Mouse (Mus musculus) embryonic facial prominence, embryonic 14.5 days (tissue): ENCODE measurements around the gene Alx3. TPM values are rescaled to one million over a fixed set of nuclear protein-coding genes. Genes with fewer than 3 reads are reported as not detected.

Experiments used
- ATAC-seq: fragments of 200-750 bp; cut with Nextera tagmentation; 2 replicates; pipeline ENCODE4 v1.8.0; 2017; ENCODE audit warnings: low read depth, moderate number of reproducible peaks, moderate TSS enrichment
- DNase-seq: peaks from one replicate; pipeline ENCODE4 v3.0.0-alpha.2; 2015; ENCODE audit warnings: low spot score
- H3K27ac ChIP-seq: fragments of 300-500 bp; sonication (generic); replicated peaks from 2 replicates; pipeline ENCODE4 v1.5.1; 2014; ENCODE audit warnings: low read depth, mild to moderate bottlenecking, low read length, moderate library complexity
- H3K27me3 ChIP-seq: fragments of 300-500 bp; sonication (generic); replicated peaks from 2 replicates; pipeline ENCODE4 v1.6.1; 2014; ENCODE audit warnings: low read length; ENCODE audit not compliant: control insufficient read depth, insufficient read depth
- H3K36me3 ChIP-seq: fragments of 300-500 bp; sonication (generic); 2 replicates; pipeline ENCODE4 v1.6.1; 2014; ENCODE audit warnings: low read length, mixed read lengths; ENCODE audit not compliant: control insufficient read depth, insufficient read depth
- H3K4me1 ChIP-seq: fragments of 300-500 bp; sonication (generic); 2 replicates; pipeline ENCODE4 v1.6.1; 2014; ENCODE audit warnings: antibody characterized with exemption, low read length; ENCODE audit not compliant: control insufficient read depth, insufficient read depth
- H3K4me2 ChIP-seq: fragments of 300-500 bp; sonication (generic); 2 replicates; pipeline ENCODE4 v1.6.1; 2014; ENCODE audit warnings: low read depth, mild to moderate bottlenecking, low read length, moderate library complexity, mixed read lengths
- H3K4me3 ChIP-seq: fragments of 300-500 bp; sonication (generic); 2 replicates; pipeline ENCODE4 v1.5.1; 2014; ENCODE audit warnings: low read depth, mild to moderate bottlenecking, low read length
- H3K9ac ChIP-seq: fragments of 300-500 bp; sonication (generic); 2 replicates; pipeline ENCODE4 v1.6.1; 2014; ENCODE audit warnings: low read depth, mild to moderate bottlenecking, low read length, moderate library complexity, mixed read lengths
- H3K9me3 ChIP-seq: fragments of 300-500 bp; sonication (generic); 2 replicates; pipeline ENCODE4 v1.6.1; 2016; ENCODE audit warnings: low read length; ENCODE audit not compliant: control insufficient read depth
- WGBS: fragments of 180-500 bp; shearing (Covaris S2); extraction: QIAGEN DNeasy Blood & Tissue Kit; methylation state at CpG from one replicate; pipeline ENCODE4 v1.1.7; 2014; 5-methylcytosine and 5-hydroxymethylcytosine counted together
- polyA plus RNA-seq: library from polyadenylated mRNA; unstranded; fragments of >200 nt; fragmentation: Nextera tagmentation; extraction: Ambion mirVana; gene quantifications from 2 replicates; pipeline ENCODE4 v1.2.1, GENCODE M21; 2014

Alx3 gene
- polyA plus RNA-seq, 1 experiment from 2014 or later = 9.2 TPM

DNA sequence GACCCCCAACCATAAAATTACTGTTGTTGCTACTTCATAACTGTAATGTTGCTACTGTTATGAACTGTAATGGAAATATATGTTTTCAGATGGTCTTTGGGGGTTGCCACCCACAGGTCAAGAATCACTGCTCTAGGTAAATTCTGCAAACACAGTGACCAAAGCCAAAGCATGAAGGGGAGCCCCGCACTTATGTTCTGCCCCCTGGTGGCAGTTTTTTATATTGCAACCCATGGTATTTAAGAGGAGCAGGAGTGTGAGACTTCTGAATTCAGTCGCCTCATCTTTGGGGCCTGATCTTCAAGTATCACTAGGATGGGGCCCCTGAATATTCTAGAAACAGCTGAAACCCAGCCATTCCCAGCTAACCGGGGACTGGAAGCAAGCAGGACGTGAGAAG is 15.4 kb upstream of the Alx3 start:
- no peak overlapping the region for H3K4me2 ChIP-seq
- no peak overlapping the region for H3K9ac ChIP-seq
- H3K27ac ChIP-seq = no peak overlapping the region
- ATAC-seq (no peak), DNase-seq (no peak)
- WGBS = 19% methylated on average over 4 of the region's 4 CpGs
- no peaks in the 10 kb centered on the region for H3K9me3 ChIP-seq
- H3K4me3 ChIP-seq = no peak overlapping the region
- no peaks in the 10 kb centered on the region for H3K36me3 ChIP-seq
- H3K4me1 ChIP-seq = 0 out of 2 replicates have a peak, but pooled peaks cover 12% of the 10 kb centered on the region
- peaks cover 43% of the 10 kb centered on the region for H3K27me3 ChIP-seq

DNA sequence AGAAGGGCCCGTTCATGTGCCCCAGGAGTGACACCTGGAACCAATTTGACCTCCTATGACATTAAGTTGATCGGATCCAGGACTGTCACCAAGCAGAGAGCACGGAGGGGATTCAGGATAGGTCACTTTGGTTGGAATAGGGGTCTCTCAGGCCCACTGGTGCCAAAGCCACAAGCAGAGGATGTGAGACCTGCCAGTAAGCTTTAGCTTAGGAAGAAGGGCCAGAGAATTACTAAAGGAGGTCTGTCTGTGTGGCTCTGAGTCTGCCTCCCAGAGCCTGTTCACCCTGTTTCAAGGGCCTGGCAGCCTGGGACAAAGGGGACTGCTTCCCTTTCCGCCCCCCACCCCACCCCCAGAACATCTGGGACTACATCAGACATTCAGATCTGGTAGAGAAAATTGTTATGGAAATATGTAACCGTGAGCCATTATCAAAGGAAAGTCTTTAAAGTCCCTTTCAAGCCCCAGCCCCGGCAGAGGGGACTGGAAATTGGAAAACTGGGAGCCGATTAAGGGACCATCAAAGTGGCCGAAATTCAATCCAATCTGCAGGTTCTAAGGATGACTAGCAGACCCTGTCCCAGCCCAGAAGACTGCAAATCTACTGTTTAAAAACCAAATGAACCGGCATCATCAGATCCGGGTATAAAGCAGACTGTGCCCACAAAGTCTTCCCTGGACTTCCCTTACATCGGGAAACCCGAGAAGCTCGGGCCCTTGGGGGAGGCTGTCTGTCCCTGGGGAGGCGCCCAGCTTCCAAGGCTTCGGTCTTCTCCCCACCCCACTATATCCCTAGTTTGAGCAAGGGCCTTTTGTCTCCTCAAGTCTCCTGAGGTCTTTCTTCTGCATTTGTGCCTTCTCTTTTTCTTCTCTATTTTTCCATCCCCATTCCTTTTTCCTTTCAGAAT is 13.5 kb upstream of the Alx3 start:
- no peaks in the 10 kb centered on the region for H3K9me3 ChIP-seq
- DNase-seq = no peak
- H3K9ac ChIP-seq = no peak overlapping the region
- 0 out of 2 replicates have a peak overlapping the region, but pooled peaks have one; percentile 45 for H3K4me3 ChIP-seq
- ATAC-seq = no peak
- H3K4me2 ChIP-seq = peak overlapping the region; percentile 75; the same call in 1 of the 2 replicates
- H3K27me3 ChIP-seq = peaks cover 62% of the 10 kb centered on the region
- H3K27ac ChIP-seq = peak overlapping the region; percentile 29; the same call in 1 of the 2 replicates
- WGBS = 3% methylated on average over 15 of the region's 15 CpGs
- 0 out of 2 replicates have a peak, but pooled peaks cover 12% of the 10 kb centered on the region for H3K4me1 ChIP-seq
- H3K36me3 ChIP-seq = no peaks in the 10 kb centered on the region

DNA sequence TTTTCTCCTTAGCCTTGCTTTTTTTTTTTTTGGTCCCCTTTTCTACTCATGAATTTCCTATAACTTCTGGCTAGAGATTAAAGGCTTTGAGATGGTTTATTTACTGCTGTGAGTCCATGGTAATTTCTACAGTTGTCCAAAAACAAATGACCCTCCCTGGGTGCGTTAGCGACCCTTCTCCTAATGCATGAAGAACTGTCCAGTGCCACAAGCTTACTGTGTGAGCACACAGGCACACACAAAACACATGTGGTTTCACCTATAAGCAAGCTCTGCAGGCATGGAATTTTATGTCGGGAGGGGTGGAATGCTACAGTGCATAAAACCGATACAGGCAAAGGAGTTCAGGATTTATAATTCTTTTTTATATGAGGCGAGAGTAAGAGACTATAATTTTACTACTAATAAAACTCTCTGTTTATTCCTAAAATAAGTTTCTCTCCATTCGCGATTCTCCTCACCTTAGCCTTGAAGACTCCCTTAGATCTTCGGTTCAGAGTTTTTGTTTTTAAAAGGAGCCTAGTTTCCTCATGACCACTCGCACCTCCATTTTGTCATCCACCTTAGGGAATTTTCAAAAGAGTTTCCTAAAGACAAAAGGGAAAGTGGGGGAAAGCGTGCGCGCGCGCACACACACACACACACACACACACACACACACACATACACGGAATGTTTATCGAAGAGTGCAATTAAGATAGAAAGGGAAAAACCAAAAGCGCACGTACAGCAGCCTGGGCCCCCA is 12.5 kb upstream of the Alx3 start:
- Histone ChIP-seq H3K4me3 (peak overlapping the region; percentile 45), H3K4me2 (peak overlapping the region; percentile 75), H3K4me1 (0 out of 2 replicates have a peak, but pooled peaks cover 12% of the 10 kb centered on the region), H3K27me3 (peaks cover 71% of the 10 kb centered on the region), H3K9ac (peak overlapping the region; percentile 67), H3K27ac (peak overlapping the region; percentile 59), H3K9me3 (no peaks in the 10 kb centered on the region), H3K36me3 (no peaks in the 10 kb centered on the region)
- no peak for ATAC-seq
- DNase-seq = no peak
- 5% methylated on average over 18 of the region's 18 CpGs for WGBS

DNA sequence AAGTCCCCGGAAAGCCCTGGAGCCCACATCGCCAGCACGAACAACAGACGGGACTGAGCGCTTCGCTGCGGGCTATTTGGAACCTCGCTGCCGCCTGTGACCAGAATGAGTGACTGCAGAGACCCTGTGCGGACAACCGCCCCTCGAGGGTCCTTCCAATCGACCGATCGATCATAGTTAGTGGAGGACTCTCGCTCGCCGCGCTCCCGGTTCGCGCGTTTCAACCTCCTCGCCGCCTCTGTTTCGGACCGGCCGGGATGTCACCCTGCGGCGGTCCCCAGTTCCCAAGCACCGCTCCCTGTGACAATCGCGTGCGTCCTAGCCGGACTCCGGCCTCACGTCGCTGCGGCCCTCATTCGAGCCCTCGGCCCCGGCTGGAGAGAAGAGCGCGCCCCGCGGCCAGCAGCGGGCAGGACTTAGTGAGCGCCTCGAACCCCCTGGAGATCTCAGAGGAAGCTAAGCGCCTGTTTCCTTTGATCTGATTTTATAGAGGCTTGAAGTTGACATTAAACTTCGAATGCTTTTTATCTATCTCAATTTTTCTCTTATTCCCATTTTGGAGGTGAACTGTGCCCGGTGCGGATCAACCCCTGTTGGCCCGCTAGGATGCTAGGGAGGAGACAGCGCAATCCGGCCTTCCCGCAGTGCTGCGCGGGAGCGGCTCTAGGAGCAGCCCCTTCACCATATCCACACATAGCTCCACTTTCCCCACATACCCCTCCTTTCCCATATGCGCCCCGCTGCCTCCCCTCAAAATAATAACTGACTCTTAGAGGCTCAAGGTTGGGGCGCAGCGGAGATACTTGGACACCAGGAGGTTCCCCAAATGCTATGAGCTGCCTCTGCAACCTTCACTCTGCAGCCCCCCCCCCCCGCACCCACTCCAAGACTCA is 11.7 kb upstream of the Alx3 start:
- no peaks in the 10 kb centered on the region for H3K9me3 ChIP-seq
- peak overlapping the region; percentile 45 for H3K4me3 ChIP-seq
- ATAC-seq (no peak), DNase-seq (no peak)
- 0 out of 2 replicates have a peak, but pooled peaks cover 12% of the 10 kb centered on the region for H3K4me1 ChIP-seq
- H3K27ac ChIP-seq = peak overlapping the region; percentile 59
- peak overlapping the region; percentile 67 for H3K9ac ChIP-seq
- WGBS = 2% methylated on average over 57 of the region's 65 CpGs
- H3K4me2 ChIP-seq = peak overlapping the region; percentile 75
- peaks cover 79% of the 10 kb centered on the region for H3K27me3 ChIP-seq
- H3K36me3 ChIP-seq = no peaks in the 10 kb centered on the region

GRCm38 (mm10) chr3:107583893-107584292 is 10.9 kb upstream of the Alx3 start:
- Histone ChIP-seq H3K4me2 (no peak overlapping the region), H3K27ac (peak overlapping the region; percentile 53; the same call in 1 of the 2 replicates), H3K4me1 (0 out of 2 replicates have a peak, but pooled peaks cover 12% of the 10 kb centered on the region), H3K9me3 (no peaks in the 10 kb centered on the region), H3K9ac (0 out of 2 replicates have a peak overlapping the region, but pooled peaks have one; percentile 67), H3K4me3 (no peak overlapping the region), H3K36me3 (no peaks in the 10 kb centered on the region), H3K27me3 (peaks cover 86% of the 10 kb centered on the region)
- WGBS = 26% methylated on average over 1 of the region's 1 CpGs
- DNase-seq (no peak), ATAC-seq (no peak)

GRCm38 (mm10) chr3:107586504-107586903 is 8.3 kb upstream of the Alx3 start:
- H3K4me2 ChIP-seq = no peak overlapping the region
- DNase-seq = no peak
- WGBS = 58% methylated on average over 6 of the region's 6 CpGs
- H3K4me1 ChIP-seq = 0 out of 2 replicates have a peak, but pooled peaks cover 10% of the 10 kb centered on the region
- no peak for ATAC-seq
- no peak overlapping the region for H3K27ac ChIP-seq
- no peak overlapping the region; the same call in 1 of the 2 replicates for H3K9ac ChIP-seq
- H3K9me3 ChIP-seq = no peaks in the 10 kb centered on the region
- H3K27me3 ChIP-seq = peaks cover 77% of the 10 kb centered on the region
- no peak overlapping the region for H3K4me3 ChIP-seq
- H3K36me3 ChIP-seq = no peaks in the 10 kb centered on the region

- Histone ChIP-seq H3K4me1 (no peaks in the 10 kb centered on the region), H3K4me3 (no peak overlapping the region), H3K27me3 (peaks cover 63% of the 10 kb centered on the region), H3K36me3 (no peaks in the 10 kb centered on the region), H3K4me2 (no peak overlapping the region), H3K9ac (no peak overlapping the region), H3K27ac (no peak overlapping the region), H3K9me3 (no peaks in the 10 kb centered on the region)
- 63% methylated on average over 1 of the region's 1 CpGs for WGBS
- DNase-seq (no peak), ATAC-seq (no peak)
Measured at GRCm38 (mm10) chr3:107591612-107592011, 3.2 kb upstream of the Alx3 start.

- Histone ChIP-seq H3K9ac (no peak overlapping the region), H3K4me1 (no peaks in the 10 kb centered on the region; the same call in 1 of the 2 replicates), H3K9me3 (no peaks in the 10 kb centered on the region), H3K27ac (no peak overlapping the region), H3K4me2 (no peak overlapping the region; the same call in 1 of the 2 replicates), H3K36me3 (no peaks in the 10 kb centered on the region), H3K27me3 (peaks cover 61% of the 10 kb centered on the region), H3K4me3 (no peak overlapping the region)
- DNase-seq (no peak), ATAC-seq (no peak)
- 35% methylated on average over 2 of the region's 2 CpGs for WGBS
Measured at GRCm38 (mm10) chr3:107593632-107594031, 1.2 kb upstream of the Alx3 start.
